Mouse (Mus musculus): ENCODE measurements around the gene Sell.
A peak's percentile ranks its signal among the peaks of the same experiment; 100 is the strongest.
"Not testable (repeated sequence)": the region's sequence is repeated elsewhere in the genome, so short reads cannot be mapped to it uniquely, and the experiment has no call there.

Sell gene

DNA sequence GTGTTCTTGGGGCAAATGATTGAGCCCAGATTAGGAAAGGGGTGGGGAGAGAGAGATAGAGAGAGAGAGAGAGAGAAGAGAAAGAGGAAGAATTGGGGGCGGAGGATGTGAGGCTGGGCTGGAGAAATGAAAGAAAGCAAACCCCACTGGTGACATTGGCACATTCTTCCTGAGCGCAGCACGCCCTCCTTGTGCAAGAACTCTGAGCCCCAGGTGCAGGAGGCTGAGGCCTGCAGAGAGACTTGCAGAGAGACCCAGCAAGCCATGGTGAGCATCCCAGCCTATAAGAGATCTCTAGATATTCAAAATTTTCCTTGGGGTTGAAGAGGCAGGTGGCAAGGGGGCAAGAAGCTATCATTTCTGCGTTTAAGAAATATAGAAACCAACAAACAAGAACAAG, at the start of gene Sell:
Sell (plus strand) TSS at position 58 of the 400 bp plus-strand sequence.
- peak; percentile 86 for DNase-seq

DNA sequence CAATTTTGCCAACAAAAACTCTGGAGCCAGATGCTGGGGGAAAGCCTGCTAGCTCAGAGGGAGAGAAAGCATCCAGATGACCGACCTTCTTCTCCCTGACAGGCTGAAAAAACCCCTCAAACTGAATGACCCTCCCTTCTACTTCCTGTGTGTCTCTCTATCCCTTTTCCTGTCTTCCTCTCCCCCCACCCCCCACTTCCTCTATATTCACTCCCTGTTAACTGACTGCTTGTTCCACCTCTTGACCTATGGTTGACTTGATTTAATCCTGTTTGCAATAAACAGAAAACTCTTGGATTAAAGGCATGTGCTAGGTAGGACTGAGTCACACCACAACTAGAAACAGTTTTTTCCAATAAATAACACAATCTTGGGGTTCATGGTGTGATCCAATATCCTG, 47.2 kb upstream of the Sell start:
- DNase-seq: no peak

DNA sequence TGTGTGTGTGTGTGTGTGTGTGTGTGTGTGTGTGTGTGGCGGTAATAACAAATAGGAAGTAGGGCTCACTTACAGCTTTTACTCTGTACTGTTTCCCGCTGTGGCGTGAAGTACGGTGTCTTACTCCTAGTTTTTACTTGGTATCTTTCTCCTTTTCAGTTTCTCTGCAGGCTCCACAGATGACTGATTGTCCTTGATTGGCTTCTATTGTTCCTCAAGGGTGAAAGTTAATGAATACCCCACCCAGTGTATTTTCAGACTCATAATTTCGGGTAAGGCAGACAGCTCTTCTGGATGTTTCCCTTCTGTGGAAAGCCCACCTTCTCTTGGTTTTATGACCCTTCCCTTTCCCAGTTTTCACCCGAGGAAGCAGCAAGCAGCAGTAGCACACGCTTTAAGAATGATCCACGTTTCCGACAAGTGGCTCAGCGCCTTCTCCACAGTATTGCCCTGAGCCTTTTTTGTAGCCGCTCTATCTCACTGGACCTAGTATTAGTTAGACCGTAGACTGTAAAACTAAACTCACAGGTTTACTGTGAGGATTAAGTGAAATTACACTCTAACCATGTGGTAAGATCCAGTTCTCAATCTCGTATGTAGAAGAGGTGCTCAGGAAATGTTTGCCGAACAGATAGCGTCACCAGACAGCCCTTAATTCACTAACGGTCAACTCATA, 43.4 kb upstream of the Sell start:
- no peak for DNase-seq

DNA sequence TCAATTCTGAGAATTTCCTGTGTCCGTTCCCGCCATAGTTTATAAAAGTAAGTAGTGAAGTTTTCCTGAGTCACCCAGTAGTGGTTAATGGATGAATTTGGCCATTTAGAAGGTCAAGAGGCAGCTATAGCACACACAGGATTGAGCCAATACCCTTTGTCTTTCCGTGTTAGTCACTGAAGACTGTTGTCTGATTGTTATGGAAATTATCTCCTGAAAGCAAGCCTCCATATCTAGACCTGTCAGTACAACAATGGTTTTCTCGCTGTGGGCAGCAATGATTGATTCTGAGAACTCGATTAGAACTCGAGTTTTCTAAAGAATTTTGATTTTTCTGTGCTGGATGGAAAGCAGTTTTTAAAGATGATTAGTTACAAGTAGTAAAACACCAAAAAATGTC, 42.0 kb upstream of the Sell start:
- DNase-seq: no peak

DNA sequence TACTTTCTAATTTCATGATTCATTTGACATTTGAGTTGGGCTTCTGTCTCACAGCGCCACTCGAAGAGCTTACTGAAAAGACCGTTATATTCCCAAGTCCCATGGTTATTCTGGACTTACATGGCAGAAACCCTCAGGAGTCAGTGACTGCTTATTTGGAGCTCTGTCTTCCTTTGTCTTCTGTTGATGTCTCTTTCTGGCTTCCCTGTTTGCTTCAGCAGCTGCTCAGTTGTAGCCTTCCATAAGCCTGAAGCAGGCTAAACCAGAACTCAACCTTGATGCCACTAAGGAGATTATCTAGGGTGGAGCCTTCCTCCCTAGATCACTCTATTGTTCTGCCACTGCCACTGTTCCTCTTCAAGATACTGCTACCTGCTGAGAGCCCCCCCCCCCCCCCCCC, 41.0 kb upstream of the Sell start:
- not testable (repeated sequence) for DNase-seq

DNA sequence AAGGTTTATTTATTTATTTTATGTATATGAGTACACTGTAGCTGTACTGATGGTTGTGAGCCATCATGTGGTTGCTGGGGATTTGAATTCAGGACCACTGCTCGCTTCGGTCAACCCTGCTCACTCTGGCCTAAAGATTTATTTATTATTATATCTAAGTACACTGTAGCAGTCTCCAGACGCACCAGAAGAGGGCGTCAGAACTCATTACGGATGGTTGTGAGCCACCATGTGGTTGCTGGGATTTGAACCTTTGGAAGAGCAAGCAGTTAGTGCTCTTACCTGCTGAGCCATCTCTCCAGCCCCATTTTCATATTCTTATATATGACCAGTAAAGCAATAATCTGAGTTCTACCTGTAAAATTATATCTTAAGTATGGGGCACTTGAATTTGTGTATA, 39.7 kb upstream of the Sell start:
- not testable (repeated sequence) for DNase-seq

DNA sequence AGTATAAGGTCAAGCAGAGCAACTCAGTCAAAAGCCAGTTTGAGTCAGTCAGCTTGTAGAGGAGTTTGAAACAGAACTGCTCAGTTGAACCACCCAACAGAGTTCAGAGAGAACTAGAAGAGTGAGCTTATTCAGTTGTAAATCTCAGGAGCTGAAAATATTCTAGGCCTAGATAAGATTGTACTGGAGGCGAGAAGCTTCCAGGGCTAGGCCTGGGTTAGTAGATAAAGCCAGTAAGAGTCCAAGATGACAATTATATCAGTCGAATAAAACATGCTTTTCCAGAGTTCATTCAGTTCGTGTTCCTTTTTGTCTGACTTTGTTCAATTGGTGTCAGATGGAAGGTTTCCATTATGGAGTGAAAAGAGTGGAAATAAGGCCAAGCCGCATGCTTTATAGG, 36.1 kb upstream of the Sell start:
- DNase-seq: no peak

DNA sequence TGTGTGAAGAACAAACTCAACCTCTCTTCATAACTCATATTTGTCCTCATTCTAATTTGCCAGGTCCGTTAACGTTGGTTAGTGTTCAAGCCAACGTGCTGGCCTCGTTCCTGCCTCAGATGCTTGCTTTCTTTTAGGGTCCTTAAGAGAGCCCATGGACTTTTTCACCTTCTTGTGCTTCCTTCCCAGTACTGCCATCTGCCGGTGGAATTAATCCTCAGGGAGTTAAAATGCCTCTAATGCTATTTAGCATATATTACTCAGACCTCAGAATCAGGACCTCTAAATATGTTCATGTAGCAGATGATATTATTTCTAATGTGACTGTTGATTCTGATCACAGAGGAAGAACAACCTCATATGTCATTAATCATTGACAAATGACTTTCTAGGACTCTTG, 34.4 kb upstream of the Sell start:
- DNase-seq: peak; percentile 51

DNA sequence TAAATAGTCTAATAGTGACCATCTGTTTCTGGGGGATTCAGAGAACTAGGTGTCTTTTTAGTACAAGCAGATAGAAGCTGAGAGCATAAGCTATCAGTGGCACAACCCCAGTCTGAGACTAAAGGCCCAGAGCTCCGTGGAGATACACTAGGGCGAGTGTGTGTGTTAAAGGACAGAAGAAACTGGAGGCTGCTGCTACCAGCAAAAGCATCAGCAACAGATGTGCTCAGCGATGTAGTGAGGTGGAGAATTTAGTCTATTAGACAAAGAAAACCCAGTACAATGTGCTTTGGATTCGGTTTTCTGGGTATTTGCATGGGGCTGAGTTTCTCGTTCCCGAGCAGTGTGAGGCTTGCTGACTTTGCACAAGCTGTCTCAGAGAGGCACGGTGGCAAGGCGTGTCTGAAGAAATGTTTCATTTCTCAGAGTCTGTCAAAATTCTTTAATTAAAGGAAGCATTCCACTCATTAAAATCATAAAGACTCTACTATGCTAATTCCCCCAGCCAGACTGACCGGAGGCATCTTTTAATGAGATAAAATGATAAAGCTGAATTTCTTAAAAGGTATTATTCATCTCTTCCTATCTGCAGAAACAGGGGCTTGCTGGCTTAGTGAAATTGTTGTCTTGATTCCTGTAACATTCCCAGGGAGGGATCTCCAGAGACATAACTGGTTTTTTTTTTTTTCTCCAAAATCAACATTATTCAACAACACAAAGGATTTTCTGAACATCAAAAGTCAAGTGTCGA, 21.2 kb upstream of the Sell start:
- no peak for DNase-seq

DNA sequence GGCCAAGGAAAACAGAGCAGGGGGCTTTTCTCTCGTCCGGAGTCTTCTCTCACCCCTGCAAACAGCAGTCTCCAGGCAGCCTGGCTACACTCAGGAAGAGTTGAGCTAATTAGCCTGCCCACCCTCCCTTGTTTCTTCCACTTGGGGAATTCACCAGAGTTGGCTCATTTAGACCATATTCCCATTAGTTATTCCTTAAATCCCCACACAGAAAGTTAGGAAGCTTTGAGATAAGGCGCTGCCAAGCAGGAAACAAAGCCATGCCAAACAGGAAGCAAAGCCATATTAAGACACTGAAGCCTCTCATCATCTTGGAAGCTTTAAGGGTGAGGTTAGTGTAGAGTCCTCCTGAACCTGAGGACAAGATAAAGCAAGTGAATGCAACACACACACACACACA, 18.2 kb upstream of the Sell start:
- no peak for DNase-seq

DNA sequence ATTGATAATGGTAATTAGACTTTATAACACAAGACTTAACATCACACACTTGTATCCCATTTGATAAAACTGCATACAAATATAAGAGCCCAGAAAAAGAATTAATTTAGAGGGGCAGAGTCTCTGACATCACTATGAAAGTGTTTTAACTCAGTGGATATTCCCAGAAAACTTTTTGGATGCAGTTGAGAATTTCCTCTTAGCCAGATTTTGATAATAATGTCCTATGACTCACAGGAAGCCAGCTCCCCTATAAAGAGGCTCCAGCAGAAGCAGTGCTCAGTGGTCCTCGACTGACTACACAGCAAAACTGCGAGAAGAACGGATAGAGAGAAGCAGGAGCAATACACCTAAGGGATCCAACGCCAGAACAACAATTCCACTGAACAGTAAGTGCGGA, 13.8 kb upstream of the Sell start, which contains the start of gene Sele:
Sele (plus strand) TSS at position 301 of the 400 bp plus-strand sequence.
- DNase-seq: no peak

DNA sequence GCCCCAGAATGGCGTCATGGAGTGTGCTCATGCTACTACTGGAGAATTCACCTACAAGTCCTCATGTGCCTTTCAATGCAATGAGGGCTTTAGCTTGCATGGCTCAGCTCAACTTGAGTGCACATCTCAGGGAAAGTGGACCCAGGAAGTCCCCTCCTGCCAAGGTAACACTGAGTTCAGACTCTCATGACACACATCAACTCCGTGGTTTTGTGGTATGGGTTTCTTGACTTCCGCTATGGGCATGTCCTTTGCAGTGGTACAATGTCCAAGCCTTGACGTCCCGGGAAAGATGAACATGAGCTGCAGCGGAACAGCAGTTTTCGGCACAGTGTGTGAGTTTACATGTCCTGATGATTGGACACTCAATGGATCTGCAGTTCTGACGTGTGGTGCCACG, 8.2 kb upstream of the Sell start:
- DNase-seq: no peak

DNA sequence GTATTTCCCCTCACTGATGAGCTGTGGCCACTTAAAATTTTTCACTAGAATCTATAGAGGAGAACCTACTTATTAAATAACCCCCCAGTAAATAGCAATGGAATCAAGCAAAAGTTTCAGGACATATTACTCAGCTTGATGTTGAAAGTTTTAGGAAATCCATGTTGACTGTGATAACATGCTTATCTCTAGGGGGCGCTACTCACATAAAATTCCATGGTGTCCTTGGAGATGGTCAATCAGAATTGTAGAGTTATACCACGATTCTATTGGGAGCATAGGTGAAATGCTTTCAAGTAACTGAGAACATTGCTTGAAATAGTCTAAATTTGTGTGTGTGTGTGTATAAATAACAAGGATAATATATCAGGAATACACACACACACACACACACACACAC, 7.0 kb upstream of the Sell start:
- DNase-seq: no peak

DNA sequence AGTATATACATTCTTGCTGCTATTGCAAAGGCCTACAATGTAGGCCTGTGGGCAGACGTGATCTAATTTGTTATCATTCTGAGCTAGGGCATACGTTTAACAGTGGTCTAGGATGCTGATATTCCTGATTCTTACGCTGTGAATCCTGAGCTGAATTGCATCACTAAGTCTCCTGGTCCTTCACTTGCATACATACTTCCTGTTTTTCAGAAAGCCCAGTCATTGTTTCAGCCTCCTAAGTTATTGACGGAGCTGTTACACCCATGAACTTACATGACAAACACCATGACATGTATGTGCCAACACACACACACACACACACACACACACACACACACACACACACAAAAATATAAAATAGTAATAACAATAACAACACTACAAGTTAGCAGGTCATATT, 1.7 kb upstream of the Sell start:
- DNase-seq: no peak

DNA sequence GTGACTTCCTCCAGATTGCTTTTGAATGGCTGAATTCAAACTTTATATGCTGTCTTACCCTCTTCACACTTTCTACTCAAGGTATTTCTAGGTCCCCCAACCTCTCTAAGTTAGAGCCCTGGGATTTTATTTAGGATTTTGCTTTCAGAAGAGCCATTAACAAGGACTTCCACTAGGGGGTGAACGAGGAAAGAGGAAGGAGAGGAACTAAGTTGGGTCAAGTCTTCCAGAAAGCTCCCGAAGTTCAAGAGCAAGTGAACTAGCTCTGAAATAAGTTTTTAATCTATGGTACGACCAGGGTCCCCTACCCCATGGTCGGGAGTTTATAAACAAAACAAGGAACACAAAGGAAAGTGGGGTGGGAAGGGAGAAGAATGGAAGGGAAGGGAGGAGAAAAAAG, 504 bp upstream of the Sell start:
- DNase-seq: peak; percentile 69

DNA sequence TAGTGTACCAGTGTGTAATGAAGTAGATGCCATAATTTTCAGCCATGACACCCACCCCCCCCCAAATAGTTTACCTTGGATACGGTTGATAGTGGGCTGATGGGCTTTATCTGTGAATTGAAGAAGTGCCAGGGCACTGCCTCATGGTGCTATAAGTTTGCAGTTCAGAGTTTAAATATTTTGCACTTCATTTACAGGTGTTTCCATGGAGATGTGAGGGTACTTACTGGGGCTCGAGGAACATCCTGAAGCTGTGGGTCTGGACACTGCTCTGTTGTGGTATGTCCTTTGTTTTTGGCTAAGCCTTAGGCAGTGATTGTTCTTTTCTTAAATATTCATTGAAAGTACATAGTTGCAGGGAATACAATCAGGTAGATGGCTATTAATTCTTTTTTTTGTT, 1.1 kb downstream of the Sell start:
- DNase-seq: no peak

DNA sequence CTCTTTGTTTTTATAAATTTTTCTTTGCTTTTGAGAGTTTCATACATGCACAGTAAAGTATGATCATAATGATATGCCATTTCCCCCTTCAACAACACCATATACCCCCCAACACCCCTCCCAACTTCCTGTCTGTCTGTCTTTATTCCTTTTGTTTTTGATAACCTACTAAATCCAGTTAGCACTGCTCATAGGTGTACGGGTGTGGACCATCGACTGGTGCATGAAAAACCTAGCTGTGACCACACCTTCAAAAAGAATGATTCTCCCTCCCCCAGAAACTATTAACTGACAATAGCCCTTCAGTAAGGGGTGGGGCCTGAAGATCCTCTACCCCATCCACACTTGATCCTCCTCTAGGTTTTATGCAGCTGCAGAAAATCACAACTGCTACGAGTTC, 2.0 kb downstream of the Sell start:
- peak; percentile 64 for DNase-seq

DNA sequence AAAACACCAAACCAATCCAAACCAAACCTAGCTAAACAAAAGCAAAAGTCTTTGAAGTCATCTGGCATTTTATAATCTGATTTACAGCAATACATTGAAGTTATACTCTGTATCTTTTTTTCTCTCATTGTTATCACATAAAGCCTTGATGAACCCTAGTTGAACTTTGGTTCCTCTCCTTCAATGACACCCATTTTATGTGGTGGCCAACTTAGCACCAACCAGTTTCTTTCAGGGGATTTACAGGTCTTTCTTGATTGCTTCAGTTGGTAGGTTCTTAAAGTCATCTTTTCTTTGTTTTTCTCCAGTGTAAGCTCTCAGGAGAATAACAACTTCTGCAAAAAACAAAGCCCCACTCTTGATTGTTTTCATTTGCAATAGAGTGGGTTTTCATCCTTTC, 7.5 kb downstream of the Sell start:
- no peak for DNase-seq

DNA sequence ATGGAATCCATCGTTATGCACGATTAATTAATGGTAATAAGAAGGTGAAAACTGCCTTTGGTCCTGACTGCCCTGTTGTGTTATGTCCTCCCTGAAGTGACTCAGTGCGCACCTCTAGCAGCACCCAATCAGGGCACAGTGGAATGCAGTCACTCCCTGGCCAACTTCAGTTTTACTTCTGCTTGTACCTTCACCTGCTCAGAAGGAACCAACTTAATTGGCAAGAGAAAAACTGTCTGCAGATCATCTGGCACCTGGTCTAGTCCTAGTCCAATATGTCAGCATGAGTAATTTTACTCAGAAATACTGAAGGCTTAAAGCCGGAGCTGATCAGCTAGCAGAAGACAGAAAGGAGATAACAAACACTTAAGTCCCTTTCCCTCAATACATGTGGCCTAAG, 8.7 kb downstream of the Sell start:
- DNase-seq: no peak

DNA sequence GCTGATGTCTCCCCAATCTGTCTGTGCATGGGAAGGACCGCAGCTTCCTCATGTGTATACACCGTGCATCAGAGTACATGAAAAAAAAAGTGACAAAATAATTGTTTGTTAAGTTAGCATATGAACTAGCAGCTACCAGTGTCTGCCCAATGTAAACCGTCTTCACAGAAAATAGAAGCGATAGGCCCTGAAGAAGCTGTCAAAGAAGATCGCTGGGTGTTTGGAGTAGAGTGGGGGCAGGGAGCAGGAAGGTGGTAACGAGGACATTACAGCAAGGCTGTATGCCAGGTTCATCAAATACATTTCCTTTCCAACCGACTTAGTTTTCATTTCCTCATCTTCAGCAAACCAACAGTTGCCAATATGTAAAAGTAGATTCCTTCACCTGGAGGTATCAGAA, 9.3 kb downstream of the Sell start:
- peak; percentile 79 for DNase-seq

DNA sequence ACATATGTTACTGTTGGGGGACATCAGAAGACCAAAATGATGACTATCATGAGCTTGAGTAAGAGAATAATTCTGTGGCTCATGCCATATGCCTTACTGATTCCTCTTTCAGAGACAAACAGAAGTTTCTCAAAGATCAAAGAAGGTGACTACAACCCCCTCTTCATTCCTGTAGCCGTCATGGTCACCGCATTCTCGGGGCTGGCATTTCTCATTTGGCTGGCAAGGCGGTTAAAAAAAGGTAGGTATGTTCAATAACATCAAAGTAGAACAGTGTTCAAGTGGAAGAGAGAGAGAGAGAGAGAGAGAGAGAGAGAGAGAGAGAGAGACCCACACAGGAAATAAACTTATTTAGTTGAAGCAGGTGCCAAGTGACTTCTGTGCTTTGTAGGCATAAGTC, 10.2 kb downstream of the Sell start:
- DNase-seq: peak; percentile 52

DNA sequence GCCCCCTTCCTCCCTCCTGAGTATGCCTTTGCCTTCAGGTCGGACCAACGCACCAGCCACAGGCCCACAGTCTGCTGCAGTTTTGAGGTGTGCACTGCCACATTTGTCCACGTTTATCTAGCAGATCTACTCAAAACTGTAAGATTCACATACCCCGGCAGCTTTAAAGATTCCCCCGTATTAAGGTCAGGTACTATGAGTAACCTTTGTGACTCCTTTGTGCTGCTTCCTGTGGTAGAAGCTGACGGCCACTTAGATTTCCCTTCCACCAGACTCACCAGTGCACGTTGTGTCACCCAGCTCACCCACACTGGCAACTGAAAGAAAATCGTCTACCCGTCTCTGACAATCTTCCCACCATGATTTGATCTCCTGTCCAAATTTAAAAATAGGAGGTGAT, 11.3 kb downstream of the Sell start:
- no peak for DNase-seq

DNA sequence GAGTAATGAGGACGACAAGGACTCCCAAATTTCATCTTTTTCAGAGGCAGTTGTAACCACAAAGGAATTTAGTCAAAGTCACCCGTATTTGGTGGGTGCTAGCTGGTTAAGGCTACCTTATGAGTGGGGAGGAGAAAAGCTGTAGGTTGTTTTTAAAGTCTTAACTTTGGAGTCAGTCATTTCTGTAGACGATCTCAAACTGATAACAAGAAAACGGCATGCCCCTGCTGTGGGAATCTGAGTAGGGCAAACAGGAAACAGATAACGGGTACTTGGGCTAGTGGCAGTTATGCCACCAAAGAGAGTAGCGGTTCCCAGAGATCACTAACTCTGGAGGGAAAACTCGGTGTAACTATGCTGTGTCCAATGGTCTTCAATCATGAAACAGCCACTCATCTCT, 12.0 kb downstream of the Sell start:
- no peak for DNase-seq

DNA sequence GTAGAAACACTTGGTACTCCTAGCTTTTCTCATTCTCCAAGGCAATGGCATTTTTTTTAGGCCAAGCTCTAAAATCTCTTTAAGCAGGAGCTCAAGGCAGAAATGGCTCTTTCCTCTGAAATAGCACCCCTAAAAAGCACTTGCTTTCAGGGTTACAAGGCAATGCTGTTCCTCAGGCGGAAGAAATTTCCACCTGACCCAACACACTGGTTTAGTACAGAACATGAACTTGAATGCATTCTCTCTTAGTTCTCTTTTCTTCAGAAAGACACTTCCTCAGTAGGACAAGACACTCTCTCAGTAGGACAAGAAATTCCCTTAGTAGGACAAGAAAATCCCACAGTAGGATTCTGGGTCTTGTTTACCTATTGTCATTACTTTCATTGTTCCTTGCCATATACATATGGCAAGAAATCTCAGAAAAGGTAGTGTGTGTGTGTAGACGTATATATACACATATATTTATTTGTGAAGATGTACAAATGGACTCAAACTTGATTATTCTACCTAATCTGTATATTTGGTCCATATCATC, 12.9 kb downstream of the Sell start:
- no peak for DNase-seq

DNA sequence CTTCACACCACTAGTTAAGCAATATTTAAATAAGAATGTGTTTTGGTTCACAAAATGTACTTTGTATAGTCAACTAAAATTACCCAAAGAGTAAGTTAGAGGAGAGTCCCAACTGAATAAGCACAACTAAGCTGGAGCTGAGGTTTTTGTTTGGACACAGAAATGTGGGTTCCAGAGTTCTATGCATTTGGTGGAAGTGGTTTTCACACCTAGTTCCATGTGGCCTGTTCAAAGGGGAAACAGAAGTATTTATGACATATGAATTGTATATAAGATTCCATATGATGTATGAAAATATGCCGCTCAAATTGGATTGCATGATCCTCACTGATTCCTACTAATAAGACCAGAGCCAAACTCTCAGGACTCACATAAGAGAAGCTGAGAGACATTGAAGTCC, 13.6 kb downstream of the Sell start:
- DNase-seq: no peak
